Mouse (Mus musculus): ENCODE data around the gene Rsg1.

GRCm38 (mm10) chr4:141268350-141268749 is 54.6 kb downstream of the Rsg1 start:
- TF ChIP-seq CTCF (IDR thresholded peaks at IDR 0.05) (no peak), POLR2A (IDR thresholded peaks at IDR 0.05; ENCODE audit: insufficient read depth, low read depth, low read length) (no peak), EP300 (IDR thresholded peaks at IDR 0.05; ENCODE audit: insufficient read depth, low read depth, low read length) (no peak)

Data from heart, adult 2 months (tissue).